Comparison of ENCODE assay signal across 8 mouse cellular contexts in genomic region chr3:103789891-103790345, GRCm38 (mm10). TPM values are rescaled to one million over a fixed set of nuclear protein-coding genes. Genes with fewer than 3 reads are reported as not detected.
DNase-seq lines count a peak whose midpoint lies in the region; ATAC-seq and TF ChIP-seq lines count a peak whose summit lies in the region.

No protein-coding gene starts in this region.

- peaks cover 58% of the 10 kb centered on the region for H3K79me2 ChIP-seq in macrophage (ENCODE audit: inconsistent target)

- no peaks in the 10 kb centered on the region for H3K9me3 ChIP-seq in G1E (replicated peaks)
- H3K9me3 ChIP-seq in heart, embryonic 16.5 days (replicated peaks; ENCODE audit: control insufficient read depth, low read length), result no peaks in the 10 kb centered on the region
- no peaks in the 10 kb centered on the region for H3K9me3 ChIP-seq in stomach, embryonic 15.5 days

- H3K36me3 ChIP-seq in G1E (replicated peaks), result peaks cover 5% of the 10 kb centered on the region
- H3K36me3 ChIP-seq in heart, embryonic 16.5 days (ENCODE audit: control insufficient read depth, insufficient read depth), result 0 out of 2 replicates have a peak, but pooled peaks cover 2% of the 10 kb centered on the region
- no peaks in the 10 kb centered on the region for H3K36me3 ChIP-seq in macrophage (ENCODE audit: inconsistent target)
- no peaks in the 10 kb centered on the region for H3K36me3 ChIP-seq in stomach, embryonic 15.5 days

- H3K4me1 ChIP-seq in cerebellum, adult 2 months (ENCODE audit: control insufficient read depth, insufficient read depth, low read length), result peaks cover 8% of the 10 kb centered on the region; the same call in 1 of the 2 replicates
- H3K4me1 ChIP-seq in G1E (ENCODE audit: insufficient read depth, low read depth, low read length), result peaks cover 65% of the 10 kb centered on the region
- H3K4me1 ChIP-seq in heart, embryonic 16.5 days (ENCODE audit: control insufficient read depth, insufficient read depth, low read length), result peaks cover 23% of the 10 kb centered on the region
- no peaks in the 10 kb centered on the region for H3K4me1 ChIP-seq in stomach, embryonic 15.5 days

- no peaks in the 10 kb centered on the region for H3K27me3 ChIP-seq in cerebellum, adult 2 months (ENCODE audit: control insufficient read depth, insufficient read depth, low read length)
- no peaks in the 10 kb centered on the region for H3K27me3 ChIP-seq in G1E (ENCODE audit: insufficient read depth, low read length)
- H3K27me3 ChIP-seq in heart, embryonic 16.5 days (ENCODE audit: control insufficient read depth, insufficient read depth, low read length), result no peaks in the 10 kb centered on the region
- H3K27me3 ChIP-seq in stomach, embryonic 15.5 days (replicated peaks), result no peaks in the 10 kb centered on the region

- H3K4me3 ChIP-seq in cerebellum, adult 2 months (replicated peaks; ENCODE audit: insufficient read depth, low read depth, low read length), result peak overlapping the region; percentile 96
- H3K4me3 ChIP-seq in G1E (ENCODE audit: low read depth, low read length) (peak overlapping the region; percentile 80), macrophage (ENCODE audit: inconsistent target) (peak overlapping the region; percentile 88)
- peak overlapping the region; percentile 92 for H3K4me3 ChIP-seq in heart, embryonic 16.5 days (ENCODE audit: low read length)
- H3K4me3 ChIP-seq in stomach, embryonic 15.5 days (replicated peaks), result peak overlapping the region; percentile 91

- peak in 1 of 2 experiments; percentile 42 for DNase-seq in cerebellum, adult 2 months
- DNase-seq in cerebellum, adult 8-10 months, result no peak
- DNase-seq in G1E (ENCODE audit: low spot score), result no peak
- peak; percentile 47 for DNase-seq in embryo, embryonic 9.5 days (ENCODE audit: extremely low spot score)
- peak; percentile 64 for DNase-seq in kidney, postnatal 14 days

- no peak for TF ChIP-seq POLR2A in cerebellum, adult 2 months (IDR thresholded peaks at IDR 0.05; ENCODE audit: borderline replicate concordance, insufficient read depth, low read length)

- ATAC-seq in G1E (ENCODE audit: extremely low read depth, insufficient number of reproducible peaks, low FRiP score, poor library complexity, severe bottlenecking), result no peak
- ATAC-seq in heart, embryonic 16.5 days (replicated peaks; ENCODE audit: extremely low read depth, insufficient read depth, low FRiP score), result no peak
- ATAC-seq in stomach, embryonic 15.5 days (ENCODE audit: insufficient read depth, low FRiP score, low read depth), result no peak

- peak overlapping the region; percentile 98 for H3K9ac ChIP-seq in heart, embryonic 16.5 days (ENCODE audit: low read length)
- peak overlapping the region; percentile 84 for H3K9ac ChIP-seq in stomach, embryonic 15.5 days

- TF ChIP-seq CTCF in cerebellum, adult 2 months (IDR thresholded peaks at IDR 0.05; ENCODE audit: borderline replicate concordance, insufficient read depth, low read depth, low read length), result no peak
- TF ChIP-seq CTCF in G1E (IDR thresholded peaks at IDR 0.05; ENCODE audit: low read depth, low read length), result no peak

- peak overlapping the region; percentile 92; the same call in 1 of the 2 replicates for H3K27ac ChIP-seq in cerebellum, adult 2 months (ENCODE audit: insufficient read depth, low read length)
- peak overlapping the region; percentile 91 for H3K27ac ChIP-seq in heart, embryonic 16.5 days (ENCODE audit: low read length)
- peak overlapping the region; percentile 60 for H3K27ac ChIP-seq in macrophage
- H3K27ac ChIP-seq in stomach, embryonic 15.5 days, result peak overlapping the region; percentile 90

- WGBS in cerebellum, adult 2 months, result 1% methylated on average over 14 of the region's 14 CpGs
- under 1% methylated on average over 14 of the region's 14 CpGs for WGBS in heart, embryonic 16.5 days
- under 1% methylated on average over 14 of the region's 14 CpGs for WGBS in macrophage (ENCODE audit: missing documents)
- WGBS in stomach, embryonic 15.5 days, result 1% methylated on average over 14 of the region's 14 CpGs

- H3K4me2 ChIP-seq in heart, embryonic 16.5 days (ENCODE audit: low read depth, low read length), result peak overlapping the region; percentile 89
- H3K4me2 ChIP-seq in stomach, embryonic 15.5 days, result peak overlapping the region; percentile 76

RNA-seq across cellular contexts. Expression of gene Hipk1, which starts 1.4 kb away (rescaled TPM):
- polyA plus RNA-seq in cerebellum, adult 2 months (2012; rRNA removed), result 59.6 and 65.2 TPM in 2 replicates
- 188 and 208 TPM in 2 replicates for total RNA-seq in G1E (2014; fragmentation: Nextera tagmentation)
- total RNA-seq in G1E (2017), result 47.7 and 57.5 TPM in 2 replicates
- polyA plus RNA-seq in G1E (2012), result 39.1 and 42.6 TPM in 2 replicates
- 10.8 and 11.6 TPM in 2 replicates for polyA plus RNA-seq in heart, embryonic 16.5 days (2015; fragmentation: Nextera tagmentation; extraction: Ambion mirVana)
- total RNA-seq in macrophage (2018; cell fraction: chromatin; rRNA removed), result 100 to 1,000 TPM in 9 of 26 experiments, 10 to 100 TPM in 17; 62.3 to 280 (median 89.6) TPM
- total RNA-seq in macrophage (2018; cell fraction: cytosol; rRNA removed), result 100 to 1,000 TPM in 1 of 26 experiments, 10 to 100 TPM in 25; 58.9 to 104 (median 71.7) TPM
- total RNA-seq in macrophage (2018; cell fraction: nucleus; rRNA removed), result 100 to 1,000 TPM in 12 of 26 experiments, 10 to 100 TPM in 14; 73.9 to 187 (median 95.9) TPM
- 29.3 to 50.0 TPM (median 35.0 TPM) in 3 replicates for polyA plus RNA-seq in macrophage (2018)
- polyA plus RNA-seq in stomach, embryonic 15.5 days (2015; fragmentation: Nextera tagmentation; extraction: Ambion mirVana), result 10.1 and 11.1 TPM in 2 replicates

RNA-seq across cellular contexts. Expression of gene Dclre1b, which starts 19.3 kb away (rescaled TPM):
- polyA plus RNA-seq in cerebellum, adult 2 months (2012; rRNA removed), result 8.5 and 11.3 TPM in 2 replicates
- total RNA-seq in G1E (2014; fragmentation: Nextera tagmentation), result 21.8 and 28.6 TPM in 2 replicates
- 8.0 and 8.6 TPM in 2 replicates for total RNA-seq in G1E (2017)
- 2.6 and 5.7 TPM in 2 replicates for polyA plus RNA-seq in G1E (2012)
- 17.1 and 18.7 TPM in 2 replicates for polyA plus RNA-seq in heart, embryonic 16.5 days (2015; fragmentation: Nextera tagmentation; extraction: Ambion mirVana)
- 10 to 100 TPM in 6 of 26 experiments, 1 to 10 TPM in 20; 3.1 to 14.6 (median 6.6) TPM for total RNA-seq in macrophage (2018; cell fraction: chromatin; rRNA removed)
- total RNA-seq in macrophage (2018; cell fraction: cytosol; rRNA removed), result 1 to 10 TPM; 2.0 to 8.3 (median 5.5) TPM
- 10 to 100 TPM in 5 of 26 experiments, 1 to 10 TPM in 21; 3.0 to 16.3 (median 6.8) TPM for total RNA-seq in macrophage (2018; cell fraction: nucleus; rRNA removed)
- polyA plus RNA-seq in macrophage (2018), result 4.8 to 7.4 TPM (median 5.8 TPM) in 3 replicates
- 21.7 and 24.1 TPM in 2 replicates for polyA plus RNA-seq in stomach, embryonic 15.5 days (2015; fragmentation: Nextera tagmentation; extraction: Ambion mirVana)

RNA-seq across cellular contexts. Expression of gene Ap4b1, which starts 19.4 kb away (rescaled TPM):
- polyA plus RNA-seq in cerebellum, adult 2 months (2012; rRNA removed), result 19.2 and 23.2 TPM in 2 replicates
- 13.5 and 30.8 TPM in 2 replicates for total RNA-seq in G1E (2014; fragmentation: Nextera tagmentation)
- total RNA-seq in G1E (2017), result 24.1 and 24.4 TPM in 2 replicates
- 2.5 and 3.4 TPM in 2 replicates for polyA plus RNA-seq in G1E (2012)
- polyA plus RNA-seq in heart, embryonic 16.5 days (2015; fragmentation: Nextera tagmentation; extraction: Ambion mirVana), result 16.2 and 17.2 TPM in 2 replicates
- total RNA-seq in macrophage (2018; cell fraction: chromatin; rRNA removed), result 10 to 100 TPM; 10.8 to 33.5 (median 20.8) TPM
- total RNA-seq in macrophage (2018; cell fraction: cytosol; rRNA removed), result 10 to 100 TPM in 20 of 26 experiments, 1 to 10 TPM in 6; 6.8 to 12.6 (median 11.2) TPM
- total RNA-seq in macrophage (2018; cell fraction: nucleus; rRNA removed), result 10 to 100 TPM; 13.6 to 33.0 (median 20.7) TPM
- polyA plus RNA-seq in macrophage (2018), result 5.2 to 11.4 TPM (median 9.4 TPM) in 3 replicates
- 19.5 and 19.6 TPM in 2 replicates for polyA plus RNA-seq in stomach, embryonic 15.5 days (2015; fragmentation: Nextera tagmentation; extraction: Ambion mirVana)

RNA-seq across cellular contexts. Expression of gene Gm43064, which starts 19.5 kb away (rescaled TPM):
- 0.33 and 0.49 TPM in 2 replicates for polyA plus RNA-seq in cerebellum, adult 2 months (2012; rRNA removed)
- 3.1 and 8.7 TPM in 2 replicates for total RNA-seq in G1E (2014; fragmentation: Nextera tagmentation)
- total RNA-seq in G1E (2017), result 0.82 TPM in 1 of 2 replicates, not detected in the other
- polyA plus RNA-seq in G1E (2012), result 0.05 and 0.13 TPM in 2 replicates
- 0.30 and 0.32 TPM in 2 replicates for polyA plus RNA-seq in heart, embryonic 16.5 days (2015; fragmentation: Nextera tagmentation; extraction: Ambion mirVana)
- total RNA-seq in macrophage (2018; cell fraction: chromatin; rRNA removed), result 1 to 10 TPM in 1 of 26 experiments, under 1 TPM in 13, not detected in 12; 0.28 to 1.1 (median 0.42) TPM
- under 1 TPM in 16 of 26 experiments, not detected in 10; 0.05 to 0.30 (median 0.10) TPM for total RNA-seq in macrophage (2018; cell fraction: cytosol; rRNA removed)
- total RNA-seq in macrophage (2018; cell fraction: nucleus; rRNA removed), result 1 to 10 TPM in 1 of 26 experiments, under 1 TPM in 12, not detected in 13; 0.18 to 2.5 (median 0.47) TPM
- polyA plus RNA-seq in macrophage (2018), result 0.11 TPM in 1 of 3 replicates, not detected in the others
- polyA plus RNA-seq in stomach, embryonic 15.5 days (2015; fragmentation: Nextera tagmentation; extraction: Ambion mirVana), result 0.19 and 0.68 TPM in 2 replicates

RNA-seq across cellular contexts. Expression of gene Bcl2l15, which starts 42.5 kb away (rescaled TPM):
- polyA plus RNA-seq in cerebellum, adult 2 months (2012; rRNA removed), result 91.7 and 98.7 TPM in 2 replicates
- total RNA-seq in G1E (2014; fragmentation: Nextera tagmentation) (not detected in 2 replicates), G1E (2017) (0.58 and 1.1 TPM in 2 replicates)
- polyA plus RNA-seq in G1E (2012) (not detected in 2 replicates), macrophage (2018) (not detected in 3 replicates)
- polyA plus RNA-seq in heart, embryonic 16.5 days (2015; fragmentation: Nextera tagmentation; extraction: Ambion mirVana), result 0.43 TPM in 1 of 2 replicates, not detected in the other
- 1 to 10 TPM in 1 of 26 experiments, not detected in 25; 1.6 TPM for total RNA-seq in macrophage (2018; cell fraction: chromatin; rRNA removed)
- under 1 TPM in 2 of 26 experiments, not detected in 24; 0.10 to 0.27 TPM for total RNA-seq in macrophage (2018; cell fraction: cytosol; rRNA removed)
- 1 to 10 TPM in 5 of 26 experiments, under 1 TPM in 3, not detected in 18; 0.41 to 6.5 (median 1.2) TPM for total RNA-seq in macrophage (2018; cell fraction: nucleus; rRNA removed)
- 0.23 and 0.68 TPM in 2 replicates for polyA plus RNA-seq in stomach, embryonic 15.5 days (2015; fragmentation: Nextera tagmentation; extraction: Ambion mirVana)

Comparison
In these comparisons a context has a peak if more than half of its experiments do, and no peak if none do; other contexts are left out.
1. DNase-seq: peak in embryo, embryonic 9.5 days (single experiment) and kidney, postnatal 14 days (single experiment); none in cerebellum, adult 8-10 months (single experiment) and G1E (single experiment).
2. Peak in every context shown above with its lines, with median percentiles within 50 percentile points of each other: H3K27ac ChIP-seq and H3K4me3 ChIP-seq.